Mouse (Mus musculus) spleen, adult 2 months (tissue): ENCODE results near the gene Slc25a42. TPM values are rescaled to one million over a fixed set of nuclear protein-coding genes. Genes with fewer than 3 reads are reported as not detected.

Experiments used
- DNase-seq, 2 experiments: peaks; one replicate each; pipeline versions ENCODE4 v3.0.0 to v3.0.0-alpha.2; 2012 to 2021; ENCODE audit warnings: low spot score in 2 of 2, low read depth in 1 of 2
- H3K27ac ChIP-seq: fragments of 200-500 bp; 2 replicates; pipeline ENCODE4 v1.5.1; 2012; ENCODE audit warnings: low read length, inconsistent platforms; ENCODE audit not compliant: insufficient read depth
- H3K27me3 ChIP-seq: fragments of 200-500 bp; 2 replicates; pipeline ENCODE4 v1.6.1; 2012; ENCODE audit warnings: mild to moderate bottlenecking, moderate library complexity, low read length, inconsistent platforms; ENCODE audit not compliant: control insufficient read depth, insufficient read depth
- H3K36me3 ChIP-seq: fragments of 200-500 bp; 2 replicates; pipeline ENCODE4 v1.6.1; 2012; ENCODE audit warnings: mild to moderate bottlenecking, low read length, inconsistent platforms; ENCODE audit not compliant: control insufficient read depth, insufficient read depth
- H3K4me1 ChIP-seq: fragments of 200-500 bp; 2 replicates; pipeline ENCODE4 v1.6.1; 2011; ENCODE audit warnings: inconsistent platforms; ENCODE audit not compliant: control insufficient read depth, insufficient read depth, insufficient read length
- H3K4me3 ChIP-seq: fragments of 200-500 bp; 2 replicates; pipeline ENCODE4 v1.5.1; 2011; ENCODE audit warnings: mild to moderate bottlenecking, inconsistent platforms; ENCODE audit not compliant: insufficient read depth, insufficient read length; ENCODE audit errors: extremely low read depth
- CTCF ChIP-seq: fragments of 200-500 bp; IDR thresholded peaks from 2 replicates; pipeline ENCODE4 v1.5.1; 2011; ENCODE audit warnings: mild to moderate bottlenecking, inconsistent platforms; ENCODE audit not compliant: insufficient read depth, insufficient read length, insufficient replicate concordance; ENCODE audit errors: extremely low read depth
- POLR2A ChIP-seq: fragments of 200-500 bp; IDR thresholded peaks from 2 replicates; pipeline ENCODE4 v1.6.1; 2011; ENCODE audit warnings: low read depth, low read length, inconsistent platforms
- WGBS: fragments of 180-500 bp; shearing (Covaris S2); methylation state at CpG from one replicate; pipeline ENCODE4 v1.1.7; 2018; 5-methylcytosine and 5-hydroxymethylcytosine counted together
- polyA plus RNA-seq: library from polyadenylated mRNA; depleted of rRNA; stranded (reverse); fragments of >200 nt; gene quantifications from 2 replicates; pipeline ENCODE4 v1.2.3, GENCODE M21; 2012

Slc25a42 gene
- polyA plus RNA-seq, 1 experiment, result 16.4 TPM

GRCm38 (mm10) chr8:70159211-70159610 is 52.9 kb downstream of the Slc25a42 start:
- WGBS, result 71% methylated on average over 4 of the region's 4 CpGs
- no peaks in the 10 kb centered on the region for H3K27me3 ChIP-seq

GRCm38 (mm10) chr8:70158069-70158853 is 53.8 kb downstream of the Slc25a42 start:
- TF ChIP-seq POLR2A (no peak), CTCF (no peak)
- DNase-seq, result peak; percentile 63 to 70

More at GRCm38 (mm10) chr8:70159211-70159610, 52.9 kb downstream of the Slc25a42 start:
- TF ChIP-seq POLR2A, result no peak
- no peak for TF ChIP-seq CTCF
- peaks cover 17% of the 10 kb centered on the region for H3K4me1 ChIP-seq
- H3K36me3 ChIP-seq, result no peaks in the 10 kb centered on the region
- DNase-seq, result no peak
- no peak overlapping the region for H3K4me3 ChIP-seq
- peak overlapping the region; percentile 69; the same call in 1 of the 2 replicates for H3K27ac ChIP-seq

GRCm38 (mm10) chr8:70157240-70157800 is 54.8 kb downstream of the Slc25a42 start:
- peaks cover 17% of the 10 kb centered on the region for H3K4me1 ChIP-seq
- H3K36me3 ChIP-seq, result no peaks in the 10 kb centered on the region
- H3K27me3 ChIP-seq, result no peaks in the 10 kb centered on the region
- H3K4me3 ChIP-seq, result no peak overlapping the region
- 81% methylated on average over 1 of the region's 1 CpGs for WGBS
- TF ChIP-seq CTCF (no peak), POLR2A (no peak)
- peak overlapping the region; percentile 0; the same call in 1 of the 2 replicates for H3K27ac ChIP-seq
- DNase-seq, result no peak

More at GRCm38 (mm10) chr8:70158069-70158853, 53.8 kb downstream of the Slc25a42 start:
- H3K36me3 ChIP-seq, result no peaks in the 10 kb centered on the region
- peak overlapping the region; percentile 69 for H3K27ac ChIP-seq
- peak overlapping the region; percentile 40 for H3K4me3 ChIP-seq
- WGBS, result 4% methylated on average over 40 of the region's 40 CpGs
- H3K4me1 ChIP-seq, result peaks cover 17% of the 10 kb centered on the region
- no peaks in the 10 kb centered on the region for H3K27me3 ChIP-seq

- WGBS, result 22% methylated on average over 21 of the region's 22 CpGs
Observed at GRCm38 (mm10) chr8:70152537-70153257, 59.4 kb downstream of the Slc25a42 start.

DNA sequence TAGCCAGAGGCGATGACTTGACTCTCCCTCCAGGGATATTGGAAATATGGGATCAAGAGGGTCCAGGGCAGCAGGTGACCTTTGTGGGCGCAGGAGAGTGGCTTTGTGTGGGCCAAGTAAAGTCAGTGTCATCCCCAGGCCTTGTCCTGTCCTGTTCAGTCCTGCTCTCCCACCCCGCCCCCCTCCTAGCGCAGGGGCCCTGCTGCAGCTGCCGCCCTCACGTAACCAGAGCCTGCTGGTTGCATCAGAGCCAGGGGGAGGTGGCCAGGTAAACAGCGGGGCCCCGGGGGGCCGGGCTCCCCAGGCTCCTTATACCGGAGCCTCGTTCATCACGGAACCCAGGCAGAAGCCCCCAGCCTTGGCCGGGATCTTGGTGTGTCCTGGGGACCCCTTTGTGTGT is 61.9 kb downstream of the Slc25a42 start:
- H3K27me3 ChIP-seq, result no peaks in the 10 kb centered on the region
- no peak overlapping the region for H3K27ac ChIP-seq
- no peak for DNase-seq
- peaks cover 13% of the 10 kb centered on the region for H3K36me3 ChIP-seq
- whole genome bisulfite sequencing, result 63% methylated on average over 13 of the region's 13 CpGs
- peaks cover 4% of the 10 kb centered on the region; the same call in 1 of the 2 replicates for H3K4me1 ChIP-seq
- no peak overlapping the region for H3K4me3 ChIP-seq
- no peak for TF ChIP-seq POLR2A
- TF ChIP-seq CTCF, result no peak

More at GRCm38 (mm10) chr8:70152537-70153257, 59.4 kb downstream of the Slc25a42 start:
- Histone ChIP-seq H3K4me1 (peaks cover 10% of the 10 kb centered on the region; the same call in 1 of the 2 replicates), H3K27me3 (no peaks in the 10 kb centered on the region), H3K4me3 (peak overlapping the region; percentile 29; the same call in 1 of the 2 replicates), H3K27ac (no peak overlapping the region), H3K36me3 (no peaks in the 10 kb centered on the region)
- TF ChIP-seq POLR2A, result no peak
- DNase-seq, result peak in 1 of 2 experiments; percentile 77

DNA sequence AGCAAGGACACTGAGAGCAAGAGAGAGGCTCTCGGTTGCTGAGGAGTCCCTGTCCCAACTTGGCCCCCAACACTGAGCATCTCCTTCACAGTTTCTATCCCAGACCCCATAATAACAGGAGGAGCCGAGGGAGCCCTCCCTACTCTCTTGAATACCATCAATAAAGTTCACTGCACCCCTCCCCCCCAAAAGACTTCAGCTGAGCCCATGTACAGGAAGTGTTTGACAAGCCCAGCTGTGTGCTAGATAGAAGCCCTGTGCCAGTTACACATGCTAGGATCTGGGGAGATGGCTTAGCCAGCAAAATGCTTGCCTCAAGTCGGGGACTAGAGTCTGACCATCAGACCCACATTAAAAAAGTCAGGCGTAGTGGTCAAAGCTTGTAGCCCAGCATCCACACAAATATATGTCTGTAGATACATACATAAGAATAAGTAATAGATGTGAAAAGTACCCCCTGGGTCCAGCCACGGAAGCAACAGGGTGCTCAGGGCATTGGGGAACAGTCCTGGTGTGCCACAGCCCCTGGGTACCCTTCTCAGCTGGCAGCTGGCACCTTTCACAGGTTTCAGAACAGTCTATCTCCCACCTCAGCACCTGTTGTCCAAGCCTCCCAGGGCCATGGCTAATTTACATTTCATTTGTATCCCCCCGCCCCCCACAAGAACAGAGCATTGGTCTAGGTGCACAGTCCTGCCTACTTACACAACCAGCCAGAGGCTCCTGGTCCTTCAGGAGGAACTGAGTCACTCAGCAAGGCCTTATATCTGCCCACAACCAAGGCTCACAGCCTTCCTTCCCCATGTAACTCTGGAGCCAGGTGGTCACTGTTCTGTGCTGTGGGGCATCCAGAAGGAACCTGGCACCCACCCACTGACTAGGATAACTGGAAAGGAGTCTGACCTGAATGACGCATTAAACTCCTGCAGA is 64.2 kb downstream of the Slc25a42 start:
- TF ChIP-seq CTCF (no peak), POLR2A (no peak)
- H3K4me3 ChIP-seq, result no peak overlapping the region
- H3K27me3 ChIP-seq, result no peaks in the 10 kb centered on the region
- 59% methylated on average over 7 of the region's 7 CpGs for WGBS
- peaks cover 4% of the 10 kb centered on the region; the same call in 1 of the 2 replicates for H3K4me1 ChIP-seq
- H3K36me3 ChIP-seq, result peaks cover 27% of the 10 kb centered on the region
- DNase-seq, result no peak
- no peak overlapping the region for H3K27ac ChIP-seq
